Mouse (Mus musculus) lung, adult 2 months (tissue): ENCODE measurements around the gene Ckap5.

ENCODE experiments used
- CTCF ChIP-seq: fragments of 200-500 bp; IDR thresholded peaks from 2 replicates; pipeline ENCODE4 v1.5.1; 2011; ENCODE audit warnings: mild to moderate bottlenecking, low read length, control low read depth; ENCODE audit not compliant: insufficient read depth
- POLR2A ChIP-seq: fragments of 200-500 bp; IDR thresholded peaks from 2 replicates; pipeline ENCODE4 v1.6.1; 2011; ENCODE audit warnings: low read depth, mild to moderate bottlenecking, control low read depth, low read length, borderline replicate concordance; ENCODE audit errors: extremely low read depth

DNA sequence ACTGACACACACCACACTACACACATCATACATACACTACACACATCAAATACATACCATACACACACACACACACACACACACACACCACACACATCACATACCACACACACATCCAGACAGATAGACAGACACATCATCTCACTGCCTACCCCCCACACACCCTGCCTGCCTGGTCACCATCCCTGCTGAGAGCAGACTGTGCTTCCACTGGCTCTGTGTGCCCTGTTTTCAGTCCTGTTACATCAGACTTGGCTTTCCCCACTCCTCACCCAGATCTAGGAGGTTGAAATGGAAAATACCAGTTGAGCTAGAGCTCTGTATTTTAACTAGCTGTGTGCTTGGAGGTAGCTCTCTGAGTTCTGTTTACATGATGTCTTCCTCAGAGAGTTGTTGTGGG, 138.2 kb downstream of the Ckap5 start:
- no peak for TF ChIP-seq POLR2A
- TF ChIP-seq CTCF: no peak
